Mouse (Mus musculus) liver, postnatal 0 days (tissue): Measurements from ENCODE around the gene Cped1. TPM values are rescaled to one million over a fixed set of nuclear protein-coding genes. Genes with fewer than 3 reads are reported as not detected.

Experiments used
- ATAC-seq: fragments of 200-750 bp; cut with Nextera tagmentation; 2 replicates; pipeline ENCODE4 v1.8.0; 2017; ENCODE audit warnings: mild to moderate bottlenecking, moderate library complexity
- DNase-seq: peaks from one replicate; pipeline ENCODE4 v3.0.0-alpha.2; 2016
- H3K27ac ChIP-seq: fragments of 300-500 bp; sonication (generic); 2 replicates; pipeline ENCODE4 v1.5.1; 2014; ENCODE audit warnings: antibody characterized with exemption, moderate library complexity, mild to moderate bottlenecking, low read depth
- H3K27me3 ChIP-seq: fragments of 300-500 bp; sonication (generic); 2 replicates; pipeline ENCODE4 v1.6.1; 2014; ENCODE audit warnings: low read length, control low read depth, mixed read lengths; ENCODE audit not compliant: insufficient read depth
- H3K36me3 ChIP-seq: fragments of 300-500 bp; sonication (generic); replicated peaks from 2 replicates; pipeline ENCODE4 v1.6.1; 2014; ENCODE audit warnings: mild to moderate bottlenecking, control low read depth, low read length, moderate library complexity, mixed read lengths; ENCODE audit not compliant: insufficient read depth
- H3K4me1 ChIP-seq: fragments of 300-500 bp; sonication (generic); 2 replicates; pipeline ENCODE4 v1.6.1; 2014; ENCODE audit warnings: antibody characterized with exemption, mild to moderate bottlenecking, control low read depth; ENCODE audit not compliant: insufficient read depth
- H3K4me2 ChIP-seq: fragments of 300-500 bp; sonication (generic); 2 replicates; pipeline ENCODE4 v1.6.1; 2014; ENCODE audit warnings: low read depth, mild to moderate bottlenecking, low read length, moderate library complexity, mixed read lengths
- H3K4me3 ChIP-seq: fragments of 300-500 bp; sonication (generic); 2 replicates; pipeline ENCODE4 v1.5.1; 2014; ENCODE audit warnings: low read depth, low read length
- H3K9ac ChIP-seq: fragments of 300-500 bp; sonication (generic); replicated peaks from 2 replicates; pipeline ENCODE4 v1.6.1; 2014; ENCODE audit warnings: mild to moderate bottlenecking, moderate library complexity
- H3K9me3 ChIP-seq: fragments of 300-500 bp; sonication (generic); 2 replicates; pipeline ENCODE4 v1.6.1; 2016; ENCODE audit warnings: mild to moderate bottlenecking, control low read depth, low read length, mixed read lengths
- CTCF ChIP-seq: sonication (generic); IDR thresholded peaks from 2 replicates; pipeline ENCODE4 v1.5.1; 2016; ENCODE audit warnings: antibody characterized with exemption, low read depth
- EP300 ChIP-seq: IDR thresholded peaks from 2 replicates; pipeline ENCODE4 v1.6.1; 2016; ENCODE audit warnings: antibody characterized with exemption, low read depth, mild to moderate bottlenecking
- WGBS: fragments of 180-500 bp; shearing (Covaris S2); extraction: QIAGEN DNeasy Blood & Tissue Kit; methylation state at CpG from one replicate; pipeline ENCODE4 v1.1.7; 2014; ENCODE audit not compliant: insufficient replicate concordance; 5-methylcytosine and 5-hydroxymethylcytosine counted together
- polyA plus RNA-seq: library from polyadenylated mRNA; unstranded; fragments of >200 nt; fragmentation: Nextera tagmentation; extraction: Ambion mirVana; gene quantifications from 2 replicates; pipeline ENCODE4 v1.2.1, GENCODE M21; 2015

Gene Cped1
- polyA plus RNA-seq, 1 experiment from 2014 or later = 8.2 TPM

GRCm38 (mm10) chr6:22018768-22019445 lies 33.2 kb downstream of the Cped1 start:
- WGBS = 59% methylated on average over 8 of the region's 8 CpGs
- H3K9me3 ChIP-seq = no peaks in the 10 kb centered on the region
- TF ChIP-seq EP300 (no peak), CTCF (no peak)
- no peak overlapping the region for H3K4me2 ChIP-seq
- DNase-seq (no peak), ATAC-seq (no peak)
- H3K27ac ChIP-seq = no peak overlapping the region
- H3K36me3 ChIP-seq = no peaks in the 10 kb centered on the region
- H3K4me1 ChIP-seq = peaks cover 4% of the 10 kb centered on the region
- no peak overlapping the region for H3K4me3 ChIP-seq
- no peaks in the 10 kb centered on the region for H3K27me3 ChIP-seq
- no peak overlapping the region for H3K9ac ChIP-seq

- 34% methylated on average over 10 of the region's 10 CpGs for WGBS
- Histone ChIP-seq H3K27ac (no peak overlapping the region), H3K27me3 (no peaks in the 10 kb centered on the region), H3K4me1 (0 out of 2 replicates have a peak, but pooled peaks cover 4% of the 10 kb centered on the region), H3K36me3 (no peaks in the 10 kb centered on the region), H3K9me3 (no peaks in the 10 kb centered on the region), H3K4me3 (no peak overlapping the region), H3K9ac (no peak overlapping the region), H3K4me2 (no peak overlapping the region)
- no peak for DNase-seq
- no peak for ATAC-seq
- TF ChIP-seq CTCF (no peak), EP300 (no peak)
Observed at GRCm38 (mm10) chr6:22019637-22020036, 33.9 kb downstream of the Cped1 start.

GRCm38 (mm10) chr6:22020696-22021095 lies 35.0 kb downstream of the Cped1 start:
- H3K9me3 ChIP-seq = no peaks in the 10 kb centered on the region
- no peak overlapping the region for H3K9ac ChIP-seq
- no peak for ATAC-seq
- H3K36me3 ChIP-seq = no peaks in the 10 kb centered on the region
- peaks cover 9% of the 10 kb centered on the region; the same call in 1 of the 2 replicates for H3K4me1 ChIP-seq
- no peak overlapping the region for H3K4me2 ChIP-seq
- no peaks in the 10 kb centered on the region for H3K27me3 ChIP-seq
- WGBS = 79% methylated on average over 5 of the region's 5 CpGs
- DNase-seq = no peak
- H3K27ac ChIP-seq = no peak overlapping the region
- H3K4me3 ChIP-seq = no peak overlapping the region
- TF ChIP-seq EP300 (no peak), CTCF (no peak)

- Histone ChIP-seq H3K27me3 (no peaks in the 10 kb centered on the region), H3K9ac (no peak overlapping the region), H3K36me3 (no peaks in the 10 kb centered on the region), H3K9me3 (no peaks in the 10 kb centered on the region), H3K27ac (no peak overlapping the region), H3K4me2 (no peak overlapping the region), H3K4me1 (peaks cover 9% of the 10 kb centered on the region; the same call in 1 of the 2 replicates), H3K4me3 (no peak overlapping the region)
- no peak for TF ChIP-seq EP300
- TF ChIP-seq CTCF = no peak
- ATAC-seq (no peak), DNase-seq (no peak)
- WGBS = 89% methylated on average over 3 of the region's 3 CpGs
Observed at GRCm38 (mm10) chr6:22021315-22021714, 35.6 kb downstream of the Cped1 start.

- Histone ChIP-seq H3K27ac (no peak overlapping the region), H3K4me1 (peaks cover 11% of the 10 kb centered on the region), H3K36me3 (no peaks in the 10 kb centered on the region), H3K9me3 (no peaks in the 10 kb centered on the region), H3K27me3 (no peaks in the 10 kb centered on the region), H3K4me2 (no peak overlapping the region), H3K4me3 (no peak overlapping the region), H3K9ac (no peak overlapping the region)
- DNase-seq (no peak), ATAC-seq (no peak)
- TF ChIP-seq CTCF (no peak), EP300 (no peak)
- 80% methylated on average over 2 of the region's 2 CpGs for WGBS
Observed at GRCm38 (mm10) chr6:22024168-22024567, 38.5 kb downstream of the Cped1 start.

GRCm38 (mm10) chr6:22025584-22026357 lies 40.1 kb downstream of the Cped1 start:
- Histone ChIP-seq H3K9ac (peak overlapping the region; percentile 54), H3K36me3 (no peaks in the 10 kb centered on the region), H3K9me3 (no peaks in the 10 kb centered on the region), H3K4me2 (peak overlapping the region; percentile 68), H3K4me3 (peak overlapping the region; percentile 39), H3K27me3 (no peaks in the 10 kb centered on the region), H3K27ac (peak overlapping the region; percentile 85), H3K4me1 (peaks cover 8% of the 10 kb centered on the region)
- peak; percentile 88 for ATAC-seq
- WGBS = 9% methylated on average over 16 of the region's 17 CpGs
- TF ChIP-seq EP300 = no peak
- no peak for TF ChIP-seq CTCF
- DNase-seq = no peak
